Mouse (Mus musculus) induced T-regulatory cell, adult 2 months (primary cell): ENCODE measurements around the gene Nqo2.
"Not testable (repeated sequence)": the region's sequence is repeated elsewhere in the genome, so short reads cannot be mapped to it uniquely, and the experiment has no call there.

Source experiments
- DNase-seq: peaks from one replicate; pipeline ENCODE4 v3.0.0-alpha.2; 2012; ENCODE audit warnings: low read depth

Nqo2 gene

DNA sequence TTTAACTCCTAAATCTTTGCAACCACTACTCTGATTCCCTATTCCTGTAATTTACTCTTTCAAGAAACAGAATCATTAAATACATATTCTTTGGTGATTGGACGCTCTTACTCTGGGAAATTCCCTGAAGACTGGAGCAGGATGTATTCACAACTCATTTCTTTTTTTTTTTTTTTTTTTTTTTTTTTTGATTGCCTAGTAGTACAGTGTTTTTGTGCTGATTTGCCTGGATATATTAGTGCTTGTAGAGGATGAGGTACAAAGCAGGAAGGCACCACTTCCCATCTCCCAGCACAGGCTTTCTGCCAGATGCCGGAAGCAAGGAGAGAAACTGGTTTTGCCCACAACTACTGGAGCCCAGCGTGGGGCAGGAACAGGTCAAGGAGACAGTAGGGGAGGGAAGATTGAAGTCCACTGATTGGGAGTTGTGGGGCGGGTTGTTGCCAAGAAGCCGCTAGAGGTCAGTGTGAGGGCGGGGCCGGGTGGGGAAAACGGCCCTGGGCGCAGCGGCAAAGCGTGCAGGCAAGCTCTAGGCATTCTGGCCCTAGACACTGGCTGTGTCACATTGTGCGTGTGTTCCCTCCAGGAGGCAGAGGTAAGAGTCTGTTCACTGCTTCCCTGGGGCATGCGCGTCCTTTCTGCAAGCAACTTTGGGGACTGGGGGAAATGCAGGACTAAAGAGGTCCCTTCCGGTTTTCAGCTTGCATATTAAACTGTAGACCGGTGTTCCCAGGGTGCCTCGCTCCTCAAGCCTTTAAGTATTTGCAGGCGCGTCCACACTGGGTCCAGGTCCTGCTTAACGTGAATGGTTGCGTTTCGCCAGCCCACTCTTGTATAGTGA, at the start of gene Nqo2:
TSS of gene Nqo2 (plus strand) at position 482 of the 841 bp plus-strand sequence.
- DNase-seq = peak; percentile 55

DNA sequence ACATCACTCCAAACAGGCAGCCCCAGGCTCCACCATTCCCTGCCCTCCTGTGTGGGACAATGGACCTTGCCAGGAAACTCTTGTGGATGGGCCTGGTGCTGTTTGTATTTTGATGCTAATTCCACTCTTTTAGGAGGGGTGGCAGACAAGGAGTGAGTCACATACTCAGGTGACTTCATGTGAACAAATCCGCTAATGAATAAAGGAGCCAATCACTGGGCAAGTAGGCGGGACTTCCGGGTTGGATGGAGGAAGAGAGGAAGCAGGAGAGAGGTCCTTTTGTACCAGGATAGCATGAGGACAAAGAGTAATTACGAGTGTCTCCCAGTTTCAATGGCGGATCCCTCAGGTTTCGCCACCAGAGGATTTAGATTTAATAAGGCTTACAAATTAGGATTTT, 43.4 kb upstream of the Nqo2 start:
- no peak for DNase-seq

DNA sequence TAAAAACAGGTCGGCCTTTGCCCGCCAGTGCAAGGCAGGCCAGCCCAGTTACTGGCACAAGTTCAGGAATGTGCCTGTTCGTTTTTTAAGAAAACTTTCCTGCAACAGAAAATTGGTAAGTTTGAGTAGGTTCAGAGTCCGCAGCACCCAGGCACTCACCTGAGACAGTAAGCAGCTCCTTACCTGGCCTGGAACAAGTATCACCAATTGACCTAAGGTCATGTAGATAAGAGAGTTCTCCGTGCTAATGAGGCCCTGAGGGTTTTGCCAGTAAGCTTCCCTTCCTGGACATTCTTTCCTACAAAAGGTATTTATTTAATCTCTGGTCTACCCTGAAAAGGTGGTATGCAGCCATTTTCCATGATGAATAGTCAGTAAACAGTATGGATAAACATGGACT, 42.8 kb upstream of the Nqo2 start:
- DNase-seq = no peak

DNA sequence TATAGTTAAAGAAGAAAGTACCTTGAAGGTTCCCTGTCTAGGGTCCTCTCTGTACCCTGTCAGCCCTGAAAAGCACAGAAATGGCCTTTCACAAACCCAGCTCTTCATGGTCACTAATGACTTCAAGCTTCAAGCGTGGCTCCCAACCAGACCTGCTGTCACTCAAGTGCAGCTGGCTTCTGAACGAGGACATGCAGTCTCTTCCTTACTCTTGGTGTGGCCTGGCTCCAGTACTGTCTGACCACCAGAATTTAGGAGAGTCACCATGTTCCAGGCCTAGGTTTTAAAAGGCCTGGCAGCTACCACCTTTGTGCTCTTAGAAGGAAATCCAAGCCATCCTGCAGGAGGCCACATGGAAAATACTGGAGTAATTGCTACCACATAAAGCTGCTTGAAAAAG, 34.2 kb upstream of the Nqo2 start:
- DNase-seq = no peak

DNA sequence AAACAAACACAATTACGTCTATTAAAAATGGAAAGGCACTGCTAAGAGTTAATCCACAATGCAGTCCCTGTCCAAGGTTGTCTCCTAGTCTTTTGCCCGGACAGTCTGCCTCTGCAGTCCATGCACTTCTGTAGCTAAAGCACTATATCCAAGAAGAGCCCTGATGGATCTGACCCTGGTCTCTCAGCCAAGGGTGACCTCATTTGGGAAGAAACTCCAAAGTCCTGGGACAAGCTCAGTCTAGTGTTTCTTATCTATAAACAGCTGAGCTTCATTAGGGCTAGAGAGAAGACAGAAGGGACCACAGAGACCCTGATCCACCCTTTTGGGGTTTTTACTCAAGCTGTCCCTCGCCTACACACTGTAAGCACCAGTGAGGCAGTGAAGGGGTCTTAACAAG, 33.6 kb upstream of the Nqo2 start:
- no peak for DNase-seq

DNA sequence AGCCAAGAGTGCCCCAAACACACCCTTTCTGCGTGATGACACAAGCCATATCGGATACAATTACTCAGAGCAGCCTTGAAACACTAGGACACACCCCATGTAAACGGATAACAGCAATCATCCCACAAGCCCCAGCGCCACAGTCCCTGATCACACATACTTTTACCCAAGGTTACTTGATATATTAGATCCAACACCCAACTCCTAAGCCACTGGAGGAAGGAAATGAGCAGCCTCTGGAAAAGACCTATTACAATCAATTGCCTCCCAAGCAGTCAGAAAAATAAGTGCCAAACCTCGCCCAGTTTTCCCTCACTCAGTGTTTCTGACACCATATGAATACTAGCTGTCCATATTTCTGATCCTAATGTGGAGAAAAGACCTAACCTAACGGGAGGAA, 29.7 kb upstream of the Nqo2 start:
- no peak for DNase-seq

DNA sequence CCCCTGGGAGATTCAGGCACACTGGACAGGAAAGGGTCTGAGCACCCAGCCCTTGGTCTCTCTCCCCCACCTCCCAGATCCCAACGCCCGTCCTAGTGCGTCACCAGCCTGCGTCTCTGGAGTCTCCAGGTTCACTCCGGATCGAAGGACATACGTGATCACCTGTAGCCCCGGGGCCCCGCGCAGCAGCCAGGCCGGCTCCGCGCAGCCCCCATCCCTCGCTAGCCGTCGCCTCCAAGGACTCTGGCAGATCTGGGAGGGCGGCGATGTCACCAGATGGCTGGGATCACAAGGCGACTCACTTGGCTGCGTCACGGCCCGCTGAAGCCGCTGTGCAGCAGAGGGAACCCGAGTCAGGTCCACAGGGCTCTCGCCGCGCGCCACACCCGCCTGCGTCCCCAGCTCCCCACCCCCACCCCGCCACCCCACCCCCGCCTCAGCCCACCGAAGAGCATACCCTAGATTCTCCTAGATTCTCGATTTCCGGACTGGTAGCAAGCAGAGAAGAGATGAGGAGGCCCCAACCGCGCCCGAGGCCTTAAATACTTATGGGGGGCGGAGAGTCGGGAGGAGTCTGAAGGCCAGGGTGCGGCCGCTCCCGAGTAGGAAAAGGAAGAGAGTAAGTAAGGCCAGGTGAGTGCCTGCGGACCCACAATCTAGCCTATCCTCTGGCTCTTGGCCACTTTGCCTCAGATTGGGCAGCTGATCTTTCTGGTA, 28.9 kb upstream of the Nqo2 start:
- peak; percentile 7 for DNase-seq

DNA sequence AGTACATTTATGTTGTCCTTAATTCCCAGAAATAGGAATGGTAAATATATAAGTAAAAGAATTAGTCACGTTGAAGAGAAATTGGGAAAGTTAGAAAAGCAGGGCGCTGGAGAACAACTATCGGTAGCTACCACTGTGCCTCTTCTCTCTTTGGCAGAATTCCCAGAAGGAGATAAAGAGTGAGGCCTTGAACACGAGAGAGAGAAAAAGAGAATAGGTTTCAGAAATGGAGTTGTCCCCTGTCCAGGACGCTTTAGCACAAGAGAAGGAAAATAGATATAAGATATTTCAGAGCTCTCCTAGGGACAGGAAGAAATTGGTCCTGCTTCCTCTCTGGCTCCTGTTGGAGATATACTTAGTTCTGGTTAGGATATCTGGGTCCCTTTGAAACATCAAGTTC, 27.3 kb upstream of the Nqo2 start:
- no peak for DNase-seq

DNA sequence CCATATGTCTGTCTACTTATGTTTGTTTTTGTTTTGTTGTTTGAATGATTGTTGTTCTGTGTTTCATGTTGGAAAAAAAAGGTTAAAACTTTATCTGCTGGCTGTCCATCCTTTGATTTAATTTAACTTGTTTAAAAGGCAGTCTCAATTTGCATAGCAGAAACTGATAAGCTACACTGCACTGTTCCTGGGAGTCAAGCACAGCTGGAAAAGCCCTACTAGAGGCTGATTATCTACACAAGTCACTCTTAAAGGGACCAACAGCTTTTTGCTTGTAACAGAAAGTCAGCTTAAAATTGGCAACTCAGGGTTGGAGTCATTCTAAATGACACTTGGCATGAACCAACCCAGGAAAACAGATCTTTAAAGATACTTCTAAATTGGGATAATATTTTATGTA, 26.9 kb upstream of the Nqo2 start:
- DNase-seq = not testable (repeated sequence)

DNA sequence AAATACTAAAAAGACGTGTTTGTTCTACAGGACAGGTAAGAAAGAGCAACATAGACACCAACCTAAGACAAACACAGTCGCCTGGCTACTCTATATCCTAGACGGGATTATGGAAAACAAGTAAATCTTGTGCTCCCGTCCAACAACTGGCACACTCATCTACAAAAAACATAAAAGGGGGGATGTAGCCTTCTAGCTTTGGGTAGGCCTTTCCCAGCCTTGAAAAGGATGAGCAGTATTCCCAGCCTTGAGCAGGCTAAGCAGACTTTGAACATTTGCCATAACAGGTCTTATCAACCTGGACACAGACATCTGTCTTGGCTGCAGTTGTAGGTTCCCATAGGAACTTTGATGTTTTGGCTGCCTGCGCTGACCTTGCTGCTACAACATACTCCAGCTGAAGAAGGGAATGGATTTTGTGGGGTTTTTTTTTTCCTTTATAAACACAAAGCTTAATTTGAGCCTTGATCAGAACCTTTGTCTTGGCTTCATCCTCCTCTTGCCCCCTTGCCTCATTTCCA, 23.1 kb upstream of the Nqo2 start:
- no peak for DNase-seq

DNA sequence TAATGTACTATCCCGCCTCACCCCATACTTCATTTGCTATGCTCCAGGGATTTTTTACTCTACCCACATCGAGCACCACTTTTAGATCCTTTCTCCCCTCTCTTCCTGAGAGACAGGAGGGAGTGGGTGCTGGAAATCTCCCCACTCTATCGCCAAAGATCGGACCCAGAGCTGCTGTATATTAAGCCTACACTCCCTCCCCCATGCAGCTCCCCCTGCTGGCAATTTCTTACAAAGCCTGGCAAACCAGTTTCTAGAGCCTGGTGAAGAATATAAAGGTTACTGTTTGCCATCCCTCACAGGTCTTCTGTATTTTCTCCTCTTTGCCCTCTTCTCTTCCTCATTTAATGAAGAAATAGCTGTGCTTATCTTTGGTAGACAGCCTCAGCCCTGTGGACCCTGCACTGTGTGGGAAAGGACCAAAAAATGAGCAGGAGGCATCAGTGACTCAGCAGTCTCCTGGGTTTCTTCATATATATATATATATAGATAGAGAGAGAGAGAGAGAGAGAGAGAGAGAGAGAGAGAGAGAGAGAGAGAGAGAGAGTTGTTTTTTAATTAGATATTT, 22.2 kb upstream of the Nqo2 start:
- peak; percentile 28 for DNase-seq

DNA sequence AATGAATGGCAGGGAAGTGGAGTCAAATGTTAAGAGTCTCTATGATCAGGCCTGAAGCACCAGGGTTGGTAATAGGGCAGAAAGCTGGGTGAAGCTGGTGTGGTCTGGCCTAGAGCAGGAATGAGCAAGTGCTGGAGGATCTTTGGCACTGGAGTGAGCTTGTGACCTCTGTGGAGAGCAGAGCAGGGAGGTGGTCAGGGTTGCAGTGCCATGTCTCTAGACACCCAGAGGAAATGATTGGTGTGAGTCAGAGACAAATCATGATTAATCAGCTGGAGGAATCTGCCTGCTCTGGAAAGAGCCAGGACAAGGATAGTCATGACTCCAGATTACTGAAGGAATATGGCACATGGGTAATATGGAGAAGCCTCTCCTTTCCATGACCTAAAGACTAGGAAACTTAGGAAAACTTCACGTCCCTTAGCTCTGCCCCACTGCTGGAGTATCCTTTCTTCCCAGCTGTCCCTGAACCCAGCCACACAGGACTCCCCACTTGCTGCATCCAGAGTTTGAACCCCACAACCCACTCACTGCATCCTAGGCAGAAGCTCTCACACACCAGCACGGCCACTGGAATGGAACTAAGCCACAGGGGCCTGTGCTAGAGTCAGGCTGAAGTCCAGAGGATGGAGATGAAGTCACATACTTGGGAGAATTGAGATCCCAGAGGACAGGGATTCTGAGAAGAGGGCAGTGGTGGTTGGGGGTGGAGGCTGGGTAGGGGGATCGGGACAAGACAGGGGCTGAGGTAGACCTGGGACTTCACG, 13.0 kb upstream of the Nqo2 start:
- no peak for DNase-seq

DNA sequence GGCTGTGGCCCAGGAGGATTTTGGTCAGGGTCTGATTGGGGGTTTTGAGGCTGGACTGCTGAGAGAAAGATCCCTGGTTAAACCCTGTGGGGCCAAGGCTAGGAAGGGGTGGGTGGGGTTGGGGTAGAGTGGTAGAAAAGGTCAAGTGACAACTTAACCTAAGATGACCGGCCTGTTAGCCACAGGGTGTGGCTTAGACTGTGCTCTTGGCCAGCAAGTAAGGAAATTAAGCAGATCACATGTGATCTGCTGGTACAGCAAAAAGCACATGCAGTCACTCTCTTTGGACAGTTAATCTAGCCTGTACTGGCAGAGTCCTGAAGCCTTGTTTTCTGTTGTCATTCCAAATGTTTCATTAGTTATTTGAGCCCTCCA, 12.4 kb upstream of the Nqo2 start:
- no peak for DNase-seq

DNA sequence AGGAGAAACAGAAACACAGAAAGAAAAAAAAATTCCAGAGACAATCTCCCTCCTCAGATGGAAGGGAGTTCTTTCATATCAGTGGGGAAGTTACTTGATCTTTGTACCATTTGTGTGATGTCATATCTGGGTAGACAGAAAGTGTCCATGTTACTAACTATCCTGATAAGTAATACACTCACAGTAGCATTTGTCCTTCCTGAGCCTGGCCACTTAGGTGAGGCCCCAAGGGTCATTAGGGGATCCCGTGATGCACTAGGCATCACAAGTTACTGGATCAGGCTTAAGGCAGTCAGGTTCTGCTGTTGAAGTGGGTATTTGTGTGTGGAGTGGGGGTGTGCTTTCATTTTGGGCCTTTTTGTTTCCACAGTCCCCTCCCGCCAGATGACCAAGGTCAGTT, 11.5 kb upstream of the Nqo2 start:
- no peak for DNase-seq

DNA sequence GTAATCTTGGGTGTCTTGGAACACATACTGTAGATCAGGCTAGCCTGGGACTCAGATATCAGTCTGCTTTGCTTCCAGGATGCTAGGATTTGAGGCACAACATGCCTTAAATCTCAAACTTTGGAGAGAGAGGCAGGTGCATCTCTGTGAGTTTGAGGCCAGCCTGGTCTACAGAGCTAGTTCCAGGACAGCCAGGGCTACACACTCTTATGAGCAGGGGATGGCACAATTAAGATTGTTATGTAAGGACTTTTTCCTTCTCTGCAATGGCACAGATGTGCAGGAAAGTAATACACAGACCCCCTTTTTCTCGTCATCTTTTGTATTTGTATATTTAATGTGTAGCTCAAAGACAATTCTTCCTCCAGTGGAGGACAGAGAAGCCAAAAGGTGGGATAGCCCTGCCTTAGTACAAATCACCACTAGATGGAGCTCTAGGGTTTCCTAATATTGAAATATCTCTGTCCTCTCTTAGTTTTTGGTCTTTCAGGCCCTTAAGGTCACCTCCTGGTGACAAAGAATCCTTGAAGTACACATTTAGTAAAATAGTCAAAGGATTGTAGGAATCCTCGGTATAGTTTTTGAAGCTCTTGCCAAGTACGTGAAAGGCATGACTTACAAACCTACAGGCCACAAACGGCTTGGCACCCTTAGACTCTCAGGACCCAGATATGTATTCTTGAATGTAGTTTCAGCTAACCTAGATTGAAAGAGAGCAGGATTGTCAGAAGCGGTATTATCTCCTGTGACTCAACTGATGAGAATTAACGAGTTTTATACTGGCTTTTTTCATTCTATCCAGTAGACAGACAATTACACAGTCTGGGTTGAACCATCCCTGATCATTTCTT, 7.7 kb upstream of the Nqo2 start:
- DNase-seq = peak; percentile 74

DNA sequence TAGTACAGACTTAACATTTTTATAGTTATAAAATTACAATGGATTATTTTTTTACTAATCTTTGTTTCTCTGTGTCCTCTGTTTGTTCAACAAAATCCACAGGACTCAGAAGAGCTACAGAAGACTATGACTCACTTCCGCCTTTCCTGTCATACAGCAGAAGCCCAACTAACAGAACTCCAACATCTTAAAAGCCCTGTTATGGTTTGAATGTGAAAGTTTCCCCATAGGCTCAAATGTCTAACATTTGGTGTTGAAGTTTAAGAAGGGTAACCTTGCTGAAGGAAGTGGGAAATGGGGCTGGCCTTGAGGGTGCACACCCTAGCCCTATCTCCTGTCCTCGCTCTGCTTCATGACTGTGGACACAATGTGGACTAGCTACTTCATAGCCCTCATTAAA, 4.7 kb upstream of the Nqo2 start:
- no peak for DNase-seq

DNA sequence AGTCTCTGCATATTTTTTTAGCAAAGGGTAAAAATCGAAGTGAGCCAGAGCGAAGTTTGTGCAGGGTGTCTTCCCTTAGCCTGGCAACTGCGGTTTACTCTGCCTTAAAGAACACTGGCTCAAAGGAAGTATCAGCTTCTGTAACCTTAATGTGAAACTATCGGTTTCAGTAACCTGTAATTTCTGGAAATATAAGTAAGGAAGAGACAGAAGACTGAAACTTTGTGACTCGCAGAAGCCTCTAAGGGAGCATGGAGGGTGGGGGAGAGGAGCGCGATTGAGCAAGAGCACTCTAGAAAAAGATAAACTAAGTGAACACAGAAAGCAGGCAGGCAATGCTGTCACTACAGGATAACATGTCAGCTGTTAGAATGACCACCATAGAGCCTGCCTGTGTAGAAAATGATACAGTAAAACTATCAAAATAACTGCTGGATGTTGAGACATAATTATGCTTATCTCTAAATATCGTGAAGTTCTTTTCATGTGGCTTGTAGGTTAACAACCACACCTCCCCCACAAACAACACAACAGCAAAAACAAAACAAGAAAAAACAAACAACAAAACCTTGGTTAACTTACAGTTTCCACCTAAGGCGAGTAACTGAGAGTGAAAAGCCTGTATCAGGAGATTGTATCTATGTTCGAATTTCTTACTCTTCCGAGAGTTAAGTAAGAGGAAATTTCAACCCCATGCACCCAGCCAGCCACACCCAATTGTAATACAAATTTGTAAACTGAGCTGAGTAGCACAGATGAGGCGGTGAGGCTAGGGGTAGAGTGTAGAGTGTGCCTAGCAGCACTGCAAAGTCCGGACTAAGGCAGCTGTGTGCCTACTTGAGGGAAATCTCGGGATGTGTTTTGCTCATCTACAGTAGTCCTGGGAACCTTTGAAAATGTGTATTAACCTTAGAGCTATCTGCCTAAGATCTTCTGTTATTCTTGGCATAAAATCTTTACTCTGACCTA, 853 bp downstream of the Nqo2 start:
- DNase-seq = peak; percentile 73

DNA sequence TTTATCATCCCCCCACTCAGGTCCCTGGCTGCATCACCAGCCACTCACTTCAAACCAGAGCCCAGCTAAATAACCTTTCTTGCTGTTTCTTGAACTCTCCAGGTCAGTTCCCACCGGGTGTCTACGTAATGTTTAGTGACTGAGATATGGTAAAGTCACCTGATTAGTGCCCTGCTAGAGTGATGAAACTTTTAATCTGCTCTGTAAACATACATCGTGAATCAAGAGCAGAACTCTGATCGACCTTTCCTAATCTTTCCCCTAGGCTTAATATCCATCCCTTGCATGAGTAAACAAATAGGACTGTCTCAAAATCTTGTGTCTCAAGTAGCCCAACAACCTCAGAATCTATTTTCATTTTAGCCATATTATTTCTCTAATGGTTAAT, 1.5 kb downstream of the Nqo2 start:
- no peak for DNase-seq

DNA sequence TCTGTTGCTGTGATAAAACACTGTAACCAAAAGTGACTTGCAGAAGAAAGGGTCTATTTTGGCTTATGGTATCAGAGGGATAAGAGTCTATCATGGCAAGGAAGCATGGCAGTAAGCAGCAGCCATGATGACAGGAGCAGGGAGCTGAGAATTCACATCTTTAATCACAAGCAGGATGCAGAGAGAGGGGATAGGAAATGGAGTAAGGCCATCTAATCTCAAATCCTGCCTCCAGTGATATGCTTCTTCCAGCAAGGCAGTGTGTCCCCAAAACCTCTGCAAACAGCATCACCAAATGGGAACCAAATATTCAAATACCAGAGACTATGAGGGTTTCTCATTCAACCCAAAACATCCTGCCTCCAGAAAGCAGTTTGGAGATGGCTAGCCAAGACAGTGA, 2.1 kb downstream of the Nqo2 start:
- no peak for DNase-seq

DNA sequence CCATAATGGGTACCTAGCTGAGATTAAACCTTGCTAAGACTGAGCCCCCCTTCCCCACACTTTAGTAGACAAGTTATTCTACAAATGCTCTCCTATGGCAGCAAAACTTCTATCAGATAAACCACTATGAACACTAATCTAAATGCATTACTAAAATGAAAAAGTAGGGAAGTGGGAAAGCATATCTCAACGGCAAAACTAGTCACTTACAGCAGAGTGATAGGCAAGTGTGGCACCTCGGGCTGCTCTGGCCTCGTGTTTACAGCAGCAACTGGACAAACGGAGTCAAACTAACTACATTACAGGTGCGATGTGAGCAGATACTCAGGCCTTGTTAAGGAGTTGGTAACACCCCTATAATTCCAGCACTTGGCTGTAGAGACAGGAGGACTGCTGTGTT, 25.1 kb downstream of the Nqo2 start:
- no peak for DNase-seq
